Mouse (Mus musculus) heart, embryonic 11.5 days (tissue): ENCODE data around the gene Agfg2. TPM values are rescaled to one million over a fixed set of nuclear protein-coding genes. Genes with fewer than 3 reads are reported as not detected.

Experiments used
- ATAC-seq: fragments of 200-750 bp; cut with Nextera tagmentation; replicated peaks from 2 replicates; pipeline ENCODE4 v1.8.0; 2017; ENCODE audit warnings: moderate library complexity; ENCODE audit not compliant: insufficient number of reproducible peaks, low FRiP score, low TSS enrichment
- H3K27ac ChIP-seq: fragments of 300-500 bp; sonication (generic); 2 replicates; pipeline ENCODE4 v1.5.1; 2014; ENCODE audit warnings: mild to moderate bottlenecking, low read depth, low read length
- H3K27me3 ChIP-seq: fragments of 300-500 bp; sonication (generic); 2 replicates; pipeline ENCODE4 v1.6.1; 2014; ENCODE audit warnings: mild to moderate bottlenecking, low read length, mixed read lengths; ENCODE audit not compliant: control insufficient read depth, insufficient read depth
- H3K36me3 ChIP-seq: fragments of 300-500 bp; sonication (generic); 2 replicates; pipeline ENCODE4 v1.6.1; 2014; ENCODE audit warnings: mild to moderate bottlenecking, low read length, moderate library complexity, mixed read lengths; ENCODE audit not compliant: control insufficient read depth, insufficient read depth
- H3K4me1 ChIP-seq: fragments of 300-500 bp; sonication (generic); 2 replicates; pipeline ENCODE4 v1.6.1; 2014; ENCODE audit warnings: low read length; ENCODE audit not compliant: control insufficient read depth, insufficient read depth
- H3K4me2 ChIP-seq: fragments of 300-500 bp; sonication (generic); 2 replicates; pipeline ENCODE4 v1.6.1; 2014; ENCODE audit warnings: mild to moderate bottlenecking, moderate library complexity
- H3K4me3 ChIP-seq: fragments of 300-500 bp; sonication (generic); 2 replicates; pipeline ENCODE4 v1.5.1; 2014; ENCODE audit warnings: low read depth, low read length
- H3K9ac ChIP-seq: fragments of 300-500 bp; sonication (generic); 2 replicates; pipeline ENCODE4 v1.6.1; 2014; ENCODE audit warnings: mild to moderate bottlenecking, low read depth, low read length, moderate library complexity
- H3K9me3 ChIP-seq: fragments of 300-500 bp; sonication (generic); replicated peaks from 2 replicates; pipeline ENCODE4 v1.6.1; 2016; ENCODE audit warnings: low read length; ENCODE audit not compliant: control insufficient read depth
- WGBS: fragments of 180-500 bp; shearing (Covaris S2); extraction: QIAGEN DNeasy Blood & Tissue Kit; methylation state at CpG from one replicate; pipeline ENCODE4 v1.1.7; 2014; ENCODE audit not compliant: insufficient replicate concordance; 5-methylcytosine and 5-hydroxymethylcytosine counted together
- polyA plus RNA-seq: library from polyadenylated mRNA; unstranded; fragments of >200 nt; fragmentation: Nextera tagmentation; extraction: Ambion mirVana; gene quantifications from 2 replicates; pipeline ENCODE4 v1.2.1, GENCODE M21; 2014

Agfg2 gene
- polyA plus RNA-seq, 1 experiment from 2014 or later = 19.9 TPM

- 33% methylated on average over 6 of the region's 6 CpGs for WGBS
- ATAC-seq = no peak
- Histone ChIP-seq H3K27me3 (no peaks in the 10 kb centered on the region), H3K27ac (no peak overlapping the region), H3K9me3 (no peaks in the 10 kb centered on the region), H3K4me1 (no peaks in the 10 kb centered on the region), H3K9ac (no peak overlapping the region), H3K4me3 (no peak overlapping the region), H3K36me3 (peaks cover 18% of the 10 kb centered on the region), H3K4me2 (no peak overlapping the region)
Observed at GRCm38 (mm10) chr5:137656977-137657376, 27.5 kb downstream of the Agfg2 start.

- Histone ChIP-seq H3K9ac (no peak overlapping the region), H3K27me3 (no peaks in the 10 kb centered on the region), H3K4me1 (peaks cover 8% of the 10 kb centered on the region), H3K36me3 (peaks cover 15% of the 10 kb centered on the region), H3K4me3 (no peak overlapping the region), H3K27ac (no peak overlapping the region), H3K9me3 (no peaks in the 10 kb centered on the region), H3K4me2 (no peak overlapping the region)
- WGBS = 70% methylated on average over 6 of the region's 7 CpGs
- ATAC-seq = no peak
Observed at GRCm38 (mm10) chr5:137654746-137655145, 29.8 kb downstream of the Agfg2 start.

GRCm38 (mm10) chr5:137653366-137653765 lies 31.2 kb downstream of the Agfg2 start:
- Histone ChIP-seq H3K9ac (no peak overlapping the region), H3K36me3 (peaks cover 14% of the 10 kb centered on the region), H3K27ac (no peak overlapping the region), H3K4me3 (no peak overlapping the region), H3K4me1 (peaks cover 17% of the 10 kb centered on the region), H3K9me3 (no peaks in the 10 kb centered on the region), H3K4me2 (no peak overlapping the region), H3K27me3 (no peaks in the 10 kb centered on the region)
- no peak for ATAC-seq
- WGBS = 91% methylated on average over 10 of the region's 10 CpGs

- ATAC-seq = no peak
- H3K27ac ChIP-seq = no peak overlapping the region
- WGBS = 32% methylated on average over 3 of the region's 3 CpGs
- H3K4me2 ChIP-seq = no peak overlapping the region
- peaks cover 23% of the 10 kb centered on the region for H3K4me1 ChIP-seq
- H3K9me3 ChIP-seq = no peaks in the 10 kb centered on the region
- peaks cover 11% of the 10 kb centered on the region for H3K36me3 ChIP-seq
- no peak overlapping the region for H3K9ac ChIP-seq
- H3K27me3 ChIP-seq = no peaks in the 10 kb centered on the region
- H3K4me3 ChIP-seq = no peak overlapping the region
Observed at GRCm38 (mm10) chr5:137652474-137652873, 32.1 kb downstream of the Agfg2 start.

- WGBS = 11% methylated on average over 18 of the region's 18 CpGs
- H3K4me3 ChIP-seq = no peak overlapping the region
- no peaks in the 10 kb centered on the region for H3K9me3 ChIP-seq
- H3K27ac ChIP-seq = peak overlapping the region; percentile 29; the same call in 1 of the 2 replicates
- H3K4me2 ChIP-seq = peak overlapping the region; percentile 48
- no peak for ATAC-seq
- H3K36me3 ChIP-seq = peaks cover 4% of the 10 kb centered on the region; the same call in 1 of the 2 replicates
- H3K27me3 ChIP-seq = peaks cover 15% of the 10 kb centered on the region
- H3K4me1 ChIP-seq = peaks cover 30% of the 10 kb centered on the region
- H3K9ac ChIP-seq = peak overlapping the region; percentile 49
Observed at GRCm38 (mm10) chr5:137649669-137650571, 34.6 kb downstream of the Agfg2 start.

GRCm38 (mm10) chr5:137649251-137649650 lies 35.3 kb downstream of the Agfg2 start:
- Histone ChIP-seq H3K4me2 (peak overlapping the region; percentile 48; the same call in 1 of the 2 replicates), H3K36me3 (peaks cover 4% of the 10 kb centered on the region; the same call in 1 of the 2 replicates), H3K4me1 (peaks cover 31% of the 10 kb centered on the region), H3K27ac (0 out of 2 replicates have a peak overlapping the region, but pooled peaks have one; percentile 29), H3K9me3 (no peaks in the 10 kb centered on the region), H3K4me3 (no peak overlapping the region), H3K9ac (no peak overlapping the region), H3K27me3 (peaks cover 22% of the 10 kb centered on the region)
- no peak for ATAC-seq
- 39% methylated on average over 4 of the region's 4 CpGs for WGBS

GRCm38 (mm10) chr5:137647827-137648601 lies 36.5 kb downstream of the Agfg2 start:
- Histone ChIP-seq H3K4me2 (no peak overlapping the region), H3K4me1 (peaks cover 31% of the 10 kb centered on the region), H3K27me3 (peaks cover 34% of the 10 kb centered on the region), H3K4me3 (no peak overlapping the region), H3K9ac (no peak overlapping the region), H3K27ac (no peak overlapping the region), H3K36me3 (peaks cover 4% of the 10 kb centered on the region; the same call in 1 of the 2 replicates), H3K9me3 (no peaks in the 10 kb centered on the region)
- WGBS = 50% methylated on average over 9 of the region's 9 CpGs
- ATAC-seq = no peak

GRCm38 (mm10) chr5:137645652-137646091 lies 38.9 kb downstream of the Agfg2 start, which contains the start of gene Irs3:
Irs3 (minus strand) TSS chr5:137645714.
- H3K4me2 ChIP-seq = peak within 1 kb of the TSS; percentile 71
- no peak for ATAC-seq
- peaks cover 35% of the 10 kb centered on the region for H3K27me3 ChIP-seq
- peak within 1 kb of the TSS; percentile 46 for H3K4me3 ChIP-seq
- peak within 1 kb of the TSS; percentile 40 for H3K9ac ChIP-seq
- peaks cover 6% of the 10 kb centered on the region for H3K36me3 ChIP-seq
- H3K4me1 ChIP-seq = peaks cover 29% of the 10 kb centered on the region
- no peak within 1 kb of the TSS for H3K27ac ChIP-seq
- WGBS = 16% methylated on average over 11 of the region's 11 CpGs
- H3K9me3 ChIP-seq = no peaks in the 10 kb centered on the region
